ENCODE assay signal across 7 mouse cellular contexts in genomic region chr16:3846711-3847518, GRCm38 (mm10). TPM values are rescaled to one million over a fixed set of nuclear protein-coding genes. Genes with fewer than 3 reads are reported as not detected.
DNase-seq lines count a peak whose midpoint lies in the region; ATAC-seq lines count a peak whose summit lies in the region.

TSS of gene Zfp174 (plus strand) at chr16:3847268.

- peak within 1 kb of the TSS; percentile 67 for H3K4me3 ChIP-seq in embryonic facial prominence, embryonic 12.5 days
- H3K4me3 ChIP-seq in limb, embryonic 11.5 days (ENCODE audit: low read depth, low read length), result peak within 1 kb of the TSS; percentile 59
- H3K4me3 ChIP-seq in midbrain, embryonic 14.5 days (replicated peaks; ENCODE audit: low read depth, low read length), result peak within 1 kb of the TSS; percentile 71

- peak within 1 kb of the TSS; percentile 66 for H3K4me2 ChIP-seq in embryonic facial prominence, embryonic 12.5 days (replicated peaks)
- peak within 1 kb of the TSS; percentile 59 for H3K4me2 ChIP-seq in limb, embryonic 11.5 days (ENCODE audit: low read depth, severe bottlenecking)
- peak within 1 kb of the TSS; percentile 68 for H3K4me2 ChIP-seq in midbrain, embryonic 14.5 days (ENCODE audit: low read length)

- H3K27me3 ChIP-seq in embryonic facial prominence, embryonic 12.5 days, result no peaks in the 10 kb centered on the region
- no peaks in the 10 kb centered on the region for H3K27me3 ChIP-seq in limb, embryonic 11.5 days (ENCODE audit: control insufficient read depth, insufficient read depth, low read length)
- no peaks in the 10 kb centered on the region for H3K27me3 ChIP-seq in midbrain, embryonic 14.5 days (ENCODE audit: control insufficient read depth, insufficient read depth, low read length)

- H3K9ac ChIP-seq in embryonic facial prominence, embryonic 12.5 days, result peak within 1 kb of the TSS; percentile 68
- peak within 1 kb of the TSS; percentile 63 for H3K9ac ChIP-seq in limb, embryonic 11.5 days (ENCODE audit: low read length)
- H3K9ac ChIP-seq in midbrain, embryonic 14.5 days (replicated peaks; ENCODE audit: low read length), result peak within 1 kb of the TSS; percentile 71

- peak; percentile 90 for DNase-seq in adrenal gland, postnatal 25 days
- peak; percentile 100 for DNase-seq in heart, adult 11 months
- peak; percentile 95 for DNase-seq in kidney, adult 18-20 months
- peak; percentile 93 for DNase-seq in limb, embryonic 11.5 days (ENCODE audit: low spot score)
- DNase-seq in midbrain, embryonic 14.5 days, result peak; percentile 98
- DNase-seq in spleen, adult 18-20 months, result peak; percentile 85 to 88

- ATAC-seq in embryonic facial prominence, embryonic 12.5 days (ENCODE audit: insufficient number of reproducible peaks, insufficient read depth, low FRiP score, low TSS enrichment), result peak; percentile 99
- ATAC-seq in limb, embryonic 11.5 days (ENCODE audit: insufficient number of reproducible peaks, low FRiP score, low TSS enrichment, low read depth), result peak; percentile 100
- peak; percentile 98 for ATAC-seq in midbrain, embryonic 14.5 days (ENCODE audit: low FRiP score, low TSS enrichment)

- H3K9me3 ChIP-seq in embryonic facial prominence, embryonic 12.5 days, result no peaks in the 10 kb centered on the region
- no peaks in the 10 kb centered on the region for H3K9me3 ChIP-seq in limb, embryonic 11.5 days (ENCODE audit: control insufficient read depth, low read length)
- no peaks in the 10 kb centered on the region for H3K9me3 ChIP-seq in midbrain, embryonic 14.5 days (ENCODE audit: control insufficient read depth, low read length)

- no peak within 1 kb of the TSS for H3K27ac ChIP-seq in embryonic facial prominence, embryonic 12.5 days
- H3K27ac ChIP-seq in limb, embryonic 11.5 days (replicated peaks; ENCODE audit: low read depth, low read length), result no peak within 1 kb of the TSS
- H3K27ac ChIP-seq in midbrain, embryonic 14.5 days (replicated peaks; ENCODE audit: low read depth, low read length), result 0 out of 2 replicates have a peak within 1 kb of the TSS, but pooled peaks have one; percentile 26

- 5% methylated on average over 38 of the region's 38 CpGs for WGBS in embryonic facial prominence, embryonic 12.5 days
- 3% methylated on average over 38 of the region's 38 CpGs for WGBS in limb, embryonic 11.5 days
- WGBS in midbrain, embryonic 14.5 days, result 3% methylated on average over 38 of the region's 38 CpGs

- H3K36me3 ChIP-seq in embryonic facial prominence, embryonic 12.5 days, result no peaks in the 10 kb centered on the region
- H3K36me3 ChIP-seq in limb, embryonic 11.5 days (ENCODE audit: control insufficient read depth, insufficient read depth, low read length), result no peaks in the 10 kb centered on the region
- H3K36me3 ChIP-seq in midbrain, embryonic 14.5 days (ENCODE audit: control insufficient read depth, insufficient read depth, low read length), result no peaks in the 10 kb centered on the region

- peaks cover 7% of the 10 kb centered on the region for H3K4me1 ChIP-seq in embryonic facial prominence, embryonic 12.5 days
- no peaks in the 10 kb centered on the region for H3K4me1 ChIP-seq in limb, embryonic 11.5 days (ENCODE audit: control insufficient read depth, insufficient read depth, low read length)
- H3K4me1 ChIP-seq in midbrain, embryonic 14.5 days (ENCODE audit: control insufficient read depth, insufficient read depth, low read length), result peaks cover 10% of the 10 kb centered on the region; the same call in 1 of the 2 replicates

RNA-seq across cellular contexts. Expression of gene Zfp174, which starts in this region (rescaled TPM):
- 13.8 and 18.1 TPM in 2 replicates for total RNA-seq in adrenal gland, postnatal 25 days (2021)
- 1.7 and 1.9 TPM in 2 replicates for polyA plus RNA-seq in embryonic facial prominence, embryonic 12.5 days (2016; fragmentation: Nextera tagmentation; extraction: Ambion mirVana)
- polyA plus RNA-seq in limb, embryonic 11.5 days (2014; fragmentation: Nextera tagmentation; extraction: Ambion mirVana), result 1.1 and 1.4 TPM in 2 replicates
- polyA plus RNA-seq in midbrain, embryonic 14.5 days (2014; fragmentation: Nextera tagmentation; extraction: Ambion mirVana), result 2.2 and 3.2 TPM in 2 replicates
